Mouse (Mus musculus): ENCODE measurements at regions not wholly inside any gene's neighbourhood (a gene's known extent, or its start where the extent isn't known, plus 50 kb on each side); places are given as distances from the start of the nearest gene placed in this dataset.

DNA sequence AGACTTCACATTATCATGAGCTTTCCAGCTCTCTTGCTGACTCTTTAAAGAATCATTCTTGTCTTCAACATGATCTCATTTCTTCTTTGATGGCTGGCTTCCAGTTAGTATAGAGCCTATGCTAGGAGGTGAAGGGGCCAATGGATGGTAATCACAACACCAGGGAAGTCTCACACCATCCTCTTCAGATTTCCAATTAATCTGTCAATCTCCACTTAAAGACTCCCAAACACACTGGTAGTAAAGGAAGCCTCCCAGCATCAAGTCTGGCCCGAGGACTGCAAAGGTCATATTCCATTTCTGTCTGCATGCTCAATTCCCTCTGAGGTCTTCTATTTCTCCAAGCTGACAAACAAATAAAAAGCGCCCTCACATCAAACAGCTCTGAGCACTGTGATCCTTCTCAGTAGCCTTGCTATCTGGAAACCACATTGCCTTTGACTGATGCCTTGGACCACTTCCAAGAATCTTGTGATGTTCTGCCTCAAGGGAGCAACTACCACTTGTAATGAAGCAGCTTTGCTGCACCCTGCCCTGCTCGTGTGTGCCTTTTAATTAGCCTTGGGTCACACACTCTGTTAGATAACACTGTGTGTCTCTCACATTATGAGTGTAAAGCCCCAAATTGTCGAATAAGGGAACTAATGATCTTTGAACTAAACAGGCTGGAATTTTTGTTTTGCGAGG lies 629.0 kb upstream of the Cdh10 start:
- in situ Hi-C loops (cut with MboI, MseI): loop anchor here in 1 of 2 experiments (5.0 kb wide), 1 partner anchor 67 kb away; no protein-coding TSS in a partner anchor

DNA sequence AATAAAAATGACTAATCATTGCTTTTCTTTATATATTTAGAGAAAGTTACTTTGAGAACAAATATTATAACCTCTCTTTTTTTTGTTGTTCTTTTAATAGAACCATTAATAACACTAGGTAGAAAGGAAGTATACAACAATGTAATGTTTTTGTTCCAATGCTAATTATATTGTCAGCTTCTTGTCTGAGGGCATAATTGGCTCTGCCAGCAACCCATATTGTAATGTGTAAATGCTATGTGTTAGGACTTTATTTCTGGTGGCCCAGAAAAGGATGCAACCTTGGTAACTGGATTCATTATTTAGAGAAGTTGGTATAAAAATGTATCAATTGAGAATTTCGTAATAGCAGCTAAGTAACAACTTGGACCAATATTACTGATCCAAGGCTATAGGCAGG lies 628.3 kb upstream of the Cdh10 start:
- in situ Hi-C loops (cut with MboI, MseI): no loop called here

DNA sequence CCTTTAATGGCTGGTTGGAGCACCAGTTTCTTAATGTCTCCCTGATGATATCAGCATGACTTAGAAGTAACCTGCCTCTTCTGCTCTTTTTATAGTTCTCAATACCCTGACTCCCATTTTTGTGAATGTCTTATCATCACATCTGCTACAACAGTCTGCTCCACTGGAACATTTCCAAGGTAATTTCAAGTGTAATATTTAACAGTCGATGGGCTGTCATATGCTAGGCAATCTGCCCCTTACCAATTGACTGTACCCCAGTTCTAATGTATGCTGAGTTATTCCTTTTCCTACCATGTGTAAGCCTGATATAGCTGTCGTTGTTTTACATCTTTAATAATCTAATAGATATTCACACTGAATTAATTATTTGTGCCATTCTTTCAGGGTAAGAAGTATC lies 607.6 kb upstream of the Cdh10 start:
- in situ Hi-C loops (cut with MboI, MseI): no loop called here

GRCm38 (mm10) chr15:18219913-18220312 lies 598.8 kb upstream of the Cdh10 start:
- in situ Hi-C loops (cut with MboI, MseI): no loop called here
